Comparison of ENCODE assay signal across 8 mouse cellular contexts in genomic region chr11:100623867-100624266, GRCm38 (mm10). TPM values are rescaled to one million over a fixed set of nuclear protein-coding genes. Genes with fewer than 3 reads are reported as not detected.
A peak's percentile ranks its signal among the peaks of the same experiment; 100 is the strongest.
DNase-seq lines count a peak whose midpoint lies in the region; ATAC-seq and TF ChIP-seq lines count a peak whose summit lies in the region.

No protein-coding gene starts in this region.

- H3K27ac ChIP-seq in heart, embryonic 10.5 days: peak overlapping the region; percentile 2; the same call in 1 of the 2 replicates
- no peak overlapping the region for H3K27ac ChIP-seq in forebrain, embryonic 10.5 days
- H3K27ac ChIP-seq in small intestine, adult 2 months (ENCODE audit: insufficient read depth, low read depth, low read length): peak overlapping the region; percentile 79

- 53% methylated on average over 5 of the region's 5 CpGs for WGBS in heart, embryonic 10.5 days
- WGBS in forebrain, embryonic 10.5 days: 78% methylated on average over 5 of the region's 5 CpGs
- WGBS in small intestine, adult 2 months: 24% methylated on average over 5 of the region's 5 CpGs

- DNase-seq in heart, embryonic 10.5 days (ENCODE audit: low spot score): no peak
- DNase-seq in heart, postnatal 10 days: no peak
- DNase-seq in forebrain, embryonic 10.5 days (ENCODE audit: extremely low spot score, low spot score): no peak
- DNase-seq in kidney, adult 11 months: peak; percentile 52
- peak; percentile 68 for DNase-seq in lung, adult 18-20 months
- no peak for DNase-seq in right cerebral cortex, adult 18-20 months

- H3K27me3 ChIP-seq in heart, embryonic 10.5 days (ENCODE audit: insufficient read depth, poor library complexity, severe bottlenecking): peaks cover 5% of the 10 kb centered on the region; the same call in 1 of the 2 replicates
- H3K27me3 ChIP-seq in forebrain, embryonic 10.5 days (ENCODE audit: poor library complexity, severe bottlenecking): no peaks in the 10 kb centered on the region
- H3K27me3 ChIP-seq in small intestine, adult 2 months (ENCODE audit: control insufficient read depth, insufficient read depth, low read length): no peaks in the 10 kb centered on the region

- intact Hi-C loops in heart, postnatal 10 days (cut with DNase I): loop anchor here (2.0 kb wide), 1 partner anchor 53 kb away; no protein-coding TSS in a partner anchor

- no peaks in the 10 kb centered on the region for H3K9me3 ChIP-seq in heart, embryonic 10.5 days
- H3K9me3 ChIP-seq in forebrain, embryonic 10.5 days: no peaks in the 10 kb centered on the region

- H3K36me3 ChIP-seq in heart, embryonic 10.5 days: peaks cover 25% of the 10 kb centered on the region
- H3K36me3 ChIP-seq in forebrain, embryonic 10.5 days (replicated peaks): peaks cover 39% of the 10 kb centered on the region
- peaks cover 21% of the 10 kb centered on the region for H3K36me3 ChIP-seq in small intestine, adult 2 months (ENCODE audit: control insufficient read depth, insufficient read depth, low read length)

- no peak for ATAC-seq in megakaryocyte progenitor cell, adult 5-6 weeks (replicated peaks; ENCODE audit: poor library complexity)

- peaks cover 36% of the 10 kb centered on the region for H3K4me1 ChIP-seq in heart, embryonic 10.5 days
- peaks cover 33% of the 10 kb centered on the region for H3K4me1 ChIP-seq in forebrain, embryonic 10.5 days
- H3K4me1 ChIP-seq in small intestine, adult 2 months (ENCODE audit: control insufficient read depth, insufficient read depth, insufficient read length, low read length): peaks cover 26% of the 10 kb centered on the region

- H3K4me3 ChIP-seq in heart, embryonic 10.5 days: peak overlapping the region; percentile 82
- H3K4me3 ChIP-seq in forebrain, embryonic 10.5 days: peak overlapping the region; percentile 85
- peak overlapping the region; percentile 61 for H3K4me3 ChIP-seq in small intestine, adult 2 months (ENCODE audit: low read depth, low read length)

- TF ChIP-seq POLR2A in small intestine, adult 2 months (IDR thresholded peaks at IDR 0.05; ENCODE audit: low read depth, low read length): peak; percentile 33; the same call in 1 of the 2 replicates

- no peak for TF ChIP-seq CTCF in small intestine, adult 2 months (IDR thresholded peaks at IDR 0.05; ENCODE audit: extremely low read depth, insufficient read length, insufficient replicate concordance, low read depth, low read length)

RNA-seq across cellular contexts. Expression of gene Dnajc7, which starts 3.9 kb away (rescaled TPM):
- polyA plus RNA-seq in heart, embryonic 10.5 days (2016; fragmentation: Nextera tagmentation; extraction: Ambion mirVana): 194 and 211 TPM in 2 replicates
- 100 to 1,000 TPM; 199 to 207 TPM for total RNA-seq in heart, postnatal 10 days (2021)
- polyA plus RNA-seq in forebrain, embryonic 10.5 days (2016; fragmentation: Nextera tagmentation; extraction: Ambion mirVana): 286 and 289 TPM in 2 replicates
- 10.6 and 24.8 TPM in 2 replicates for polyA plus RNA-seq in small intestine, adult 2 months (2012; rRNA removed)
- 81.2 and 93.3 TPM in 2 replicates for total RNA-seq in megakaryocyte progenitor cell, adult 5-6 weeks (2015)
- total RNA-seq in megakaryocyte progenitor cell, adult 5-6 weeks (2017): 102 and 136 TPM in 2 replicates

RNA-seq across cellular contexts. Expression of gene Nkiras2, which starts 4.8 kb away (rescaled TPM):
- 67.4 and 67.9 TPM in 2 replicates for polyA plus RNA-seq in heart, embryonic 10.5 days (2016; fragmentation: Nextera tagmentation; extraction: Ambion mirVana)
- 10 to 100 TPM; 53.7 to 63.9 TPM for total RNA-seq in heart, postnatal 10 days (2021)
- 83.1 and 91.8 TPM in 2 replicates for polyA plus RNA-seq in forebrain, embryonic 10.5 days (2016; fragmentation: Nextera tagmentation; extraction: Ambion mirVana)
- polyA plus RNA-seq in small intestine, adult 2 months (2012; rRNA removed): 85.2 and 134 TPM in 2 replicates
- total RNA-seq in megakaryocyte progenitor cell, adult 5-6 weeks (2015): 17.0 and 22.2 TPM in 2 replicates
- 9.9 and 16.6 TPM in 2 replicates for total RNA-seq in megakaryocyte progenitor cell, adult 5-6 weeks (2017)

RNA-seq across cellular contexts. Expression of gene Cnp, which starts 49.2 kb away (rescaled TPM):
- 16.3 and 20.0 TPM in 2 replicates for polyA plus RNA-seq in heart, embryonic 10.5 days (2016; fragmentation: Nextera tagmentation; extraction: Ambion mirVana)
- 1 to 10 TPM; 6.1 to 7.1 TPM for total RNA-seq in heart, postnatal 10 days (2021)
- 15.3 and 17.5 TPM in 2 replicates for polyA plus RNA-seq in forebrain, embryonic 10.5 days (2016; fragmentation: Nextera tagmentation; extraction: Ambion mirVana)
- polyA plus RNA-seq in small intestine, adult 2 months (2012; rRNA removed): 12.1 and 19.4 TPM in 2 replicates
- 6.9 and 8.2 TPM in 2 replicates for total RNA-seq in megakaryocyte progenitor cell, adult 5-6 weeks (2015)
- 16.2 and 21.7 TPM in 2 replicates for total RNA-seq in megakaryocyte progenitor cell, adult 5-6 weeks (2017)

Comparison
In these comparisons a context has a peak if more than half of its experiments do, and no peak if none do; other contexts are left out.
1. DNase-seq: peak in kidney, adult 11 months (single experiment) and lung, adult 18-20 months (2 of 2); none in heart, embryonic 10.5 days (single experiment), heart, postnatal 10 days (0 of 2), forebrain, embryonic 10.5 days (single experiment) and right cerebral cortex, adult 18-20 months (single experiment).
2. Peak in every context shown above with its lines, with median percentiles within 50 percentile points of each other: H3K4me3 ChIP-seq.